Mouse (Mus musculus) lung, adult 2 months (tissue): Measurements from ENCODE around the gene Pdcd2l.

Experiments used
- CTCF ChIP-seq: fragments of 200-500 bp; IDR thresholded peaks from 2 replicates; pipeline ENCODE4 v1.5.1; 2011; ENCODE audit warnings: mild to moderate bottlenecking, low read length, control low read depth; ENCODE audit not compliant: insufficient read depth
- POLR2A ChIP-seq: fragments of 200-500 bp; IDR thresholded peaks from 2 replicates; pipeline ENCODE4 v1.6.1; 2011; ENCODE audit warnings: low read depth, mild to moderate bottlenecking, control low read depth, low read length, borderline replicate concordance; ENCODE audit errors: extremely low read depth

DNA sequence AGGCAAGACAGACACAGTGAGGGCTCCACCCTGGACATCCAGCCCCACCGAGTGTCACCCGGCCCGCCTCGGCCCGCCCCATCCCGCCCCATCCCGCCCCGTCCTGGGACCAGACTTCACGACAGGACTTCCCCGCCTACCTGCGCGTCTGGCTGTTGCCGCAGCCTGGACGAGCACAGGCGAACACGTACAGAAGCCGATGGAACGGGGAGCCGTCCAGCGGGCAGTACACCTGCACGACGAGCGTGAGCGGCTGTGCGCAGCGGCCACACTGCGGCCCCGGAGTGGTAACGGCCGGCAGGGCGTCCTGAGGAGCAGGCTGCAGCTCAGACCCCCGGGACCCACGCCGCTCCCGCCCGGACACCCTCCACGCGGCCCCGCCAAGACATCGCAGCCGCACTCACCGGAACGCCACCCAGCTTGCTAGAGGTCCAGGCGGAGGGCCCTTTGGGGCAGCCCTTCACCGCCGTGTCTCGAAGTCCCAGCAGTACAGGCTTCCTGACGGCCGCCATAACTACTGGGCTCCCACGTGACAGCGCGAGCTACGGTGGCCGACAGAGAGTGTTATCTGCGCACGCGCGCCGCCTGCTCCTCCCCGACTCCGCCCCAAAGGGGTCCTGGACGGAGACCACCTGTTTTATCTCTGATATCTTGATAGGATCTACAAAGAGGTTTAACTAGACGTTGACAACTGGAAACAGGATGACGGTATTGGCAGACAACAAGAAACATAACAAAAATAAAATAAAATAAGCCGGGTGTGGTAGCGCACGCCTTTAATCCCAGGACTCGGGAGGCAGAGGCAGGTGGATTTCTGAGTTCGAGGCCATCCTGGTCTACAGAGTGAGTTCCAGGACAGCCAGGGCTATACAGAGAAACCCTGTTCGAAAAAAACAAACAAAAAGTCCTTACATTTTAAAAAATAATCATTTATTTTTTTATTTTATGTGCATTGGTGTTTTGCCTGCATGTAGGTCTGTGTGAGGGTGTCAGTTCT, at the start of gene Pdcd2l:
- no peak for TF ChIP-seq CTCF
- peak; percentile 84; the same call in 1 of the 2 replicates for TF ChIP-seq POLR2A
